Mouse (Mus musculus): ENCODE measurements at regions not wholly inside any gene's neighbourhood (a gene's known extent, or its start where the extent isn't known, plus 50 kb on each side); places are given as distances from the start of the nearest gene placed in this dataset.
"Not testable (repeated sequence)": the region's sequence is repeated elsewhere in the genome, so short reads cannot be mapped to it uniquely, and the experiment has no call there.

GRCm38 (mm10) chr9:116429061-116429460, 253.9 kb upstream of the Tgfbr2 start:
- TF ChIP-seq POLR2A (IDR thresholded peaks at IDR 0.05; ENCODE audit: borderline replicate concordance, low read depth, low read length) = no peak
- no peak for TF ChIP-seq CTCF (IDR thresholded peaks at IDR 0.05; ENCODE audit: low read depth, low read length)
- Histone ChIP-seq H3K4me3 (ENCODE audit: insufficient read depth, low read length) (no peak overlapping the region), H3K27ac (ENCODE audit: insufficient read depth, low read depth, low read length) (no peak overlapping the region), H3K4me1 (ENCODE audit: control insufficient read depth, insufficient read depth, low read length) (no peaks in the 10 kb centered on the region)

- Histone ChIP-seq H3K4me1 (ENCODE audit: control insufficient read depth, insufficient read depth, low read length) (no peaks in the 10 kb centered on the region), H3K4me3 (ENCODE audit: insufficient read depth, low read length) (no peak overlapping the region), H3K27ac (ENCODE audit: insufficient read depth, low read depth, low read length) (no peak overlapping the region)
- TF ChIP-seq POLR2A (IDR thresholded peaks at IDR 0.05; ENCODE audit: borderline replicate concordance, low read depth, low read length) = no peak
- TF ChIP-seq CTCF (IDR thresholded peaks at IDR 0.05; ENCODE audit: low read depth, low read length) = no peak
These were observed 253.3 kb upstream of the Tgfbr2 start for GRCm38 (mm10) chr9:116428475-116428874.

- no peaks in the 10 kb centered on the region for H3K4me1 ChIP-seq (ENCODE audit: control insufficient read depth, insufficient read depth, low read length)
- H3K4me3 ChIP-seq (ENCODE audit: insufficient read depth, low read length) = no peak overlapping the region
- no peak overlapping the region for H3K27ac ChIP-seq (ENCODE audit: insufficient read depth, low read depth, low read length)
- TF ChIP-seq CTCF (IDR thresholded peaks at IDR 0.05; ENCODE audit: low read depth, low read length) = no peak
- no peak for TF ChIP-seq POLR2A (IDR thresholded peaks at IDR 0.05; ENCODE audit: borderline replicate concordance, low read depth, low read length)
These were observed 252.1 kb upstream of the Tgfbr2 start for GRCm38 (mm10) chr9:116427278-116427677.

GRCm38 (mm10) chr9:116426269-116426999, 251.3 kb upstream of the Tgfbr2 start:
- TF ChIP-seq CTCF (IDR thresholded peaks at IDR 0.05; ENCODE audit: low read depth, low read length) (peak; percentile 81), POLR2A (IDR thresholded peaks at IDR 0.05; ENCODE audit: borderline replicate concordance, low read depth, low read length) (no peak)
- Histone ChIP-seq H3K4me1 (ENCODE audit: control insufficient read depth, insufficient read depth, low read length) (no peaks in the 10 kb centered on the region), H3K4me3 (ENCODE audit: insufficient read depth, low read length) (no peak overlapping the region), H3K27ac (ENCODE audit: insufficient read depth, low read depth, low read length) (no peak overlapping the region)

GRCm38 (mm10) chr9:116425400-116425799, 250.2 kb upstream of the Tgfbr2 start:
- not testable (repeated sequence) for H3K4me1 ChIP-seq (ENCODE audit: control insufficient read depth, insufficient read depth, low read length); H3K27ac ChIP-seq (ENCODE audit: insufficient read depth, low read depth, low read length); H3K4me3 ChIP-seq (ENCODE audit: insufficient read depth, low read length)

- Histone ChIP-seq H3K4me3 (ENCODE audit: insufficient read depth, low read length) (no peak overlapping the region), H3K4me1 (ENCODE audit: control insufficient read depth, insufficient read depth, low read length) (no peaks in the 10 kb centered on the region), H3K27ac (ENCODE audit: insufficient read depth, low read depth, low read length) (no peak overlapping the region)
- TF ChIP-seq CTCF (IDR thresholded peaks at IDR 0.05; ENCODE audit: low read depth, low read length) = no peak
- TF ChIP-seq POLR2A (IDR thresholded peaks at IDR 0.05; ENCODE audit: borderline replicate concordance, low read depth, low read length) = no peak
These were observed 239.9 kb upstream of the Tgfbr2 start for GRCm38 (mm10) chr9:116415021-116415420.

GRCm38 (mm10) chr9:116411067-116411466, 235.9 kb upstream of the Tgfbr2 start:
- no peak overlapping the region for H3K4me3 ChIP-seq (ENCODE audit: insufficient read depth, low read length)
- H3K27ac ChIP-seq (ENCODE audit: insufficient read depth, low read depth, low read length) = no peak overlapping the region
- no peaks in the 10 kb centered on the region for H3K4me1 ChIP-seq (ENCODE audit: control insufficient read depth, insufficient read depth, low read length)
- TF ChIP-seq POLR2A (IDR thresholded peaks at IDR 0.05; ENCODE audit: borderline replicate concordance, low read depth, low read length) (no peak), CTCF (IDR thresholded peaks at IDR 0.05; ENCODE audit: low read depth, low read length) (no peak)

- no peaks in the 10 kb centered on the region for H3K4me1 ChIP-seq (ENCODE audit: control insufficient read depth, insufficient read depth, low read length)
- H3K4me3 ChIP-seq (ENCODE audit: insufficient read depth, low read length) = no peak overlapping the region
- no peak overlapping the region for H3K27ac ChIP-seq (ENCODE audit: insufficient read depth, low read depth, low read length)
- TF ChIP-seq CTCF (IDR thresholded peaks at IDR 0.05; ENCODE audit: low read depth, low read length) (no peak), POLR2A (IDR thresholded peaks at IDR 0.05; ENCODE audit: borderline replicate concordance, low read depth, low read length) (no peak)
These were observed 235.3 kb upstream of the Tgfbr2 start for GRCm38 (mm10) chr9:116410461-116410860.

GRCm38 (mm10) chr9:116408116-116408515, 233.0 kb upstream of the Tgfbr2 start:
- H3K4me3 ChIP-seq (ENCODE audit: insufficient read depth, low read length) = no peak overlapping the region
- H3K27ac ChIP-seq (ENCODE audit: insufficient read depth, low read depth, low read length) = no peak overlapping the region
- no peaks in the 10 kb centered on the region for H3K4me1 ChIP-seq (ENCODE audit: control insufficient read depth, insufficient read depth, low read length)
- no peak for TF ChIP-seq POLR2A (IDR thresholded peaks at IDR 0.05; ENCODE audit: borderline replicate concordance, low read depth, low read length)
- TF ChIP-seq CTCF (IDR thresholded peaks at IDR 0.05; ENCODE audit: low read depth, low read length) = no peak

GRCm38 (mm10) chr9:116405051-116405450, 229.9 kb upstream of the Tgfbr2 start:
- Histone ChIP-seq H3K4me1 (ENCODE audit: control insufficient read depth, insufficient read depth, low read length) (no peaks in the 10 kb centered on the region), H3K27ac (ENCODE audit: insufficient read depth, low read depth, low read length) (no peak overlapping the region), H3K4me3 (ENCODE audit: insufficient read depth, low read length) (no peak overlapping the region)
- TF ChIP-seq POLR2A (IDR thresholded peaks at IDR 0.05; ENCODE audit: borderline replicate concordance, low read depth, low read length) (no peak), CTCF (IDR thresholded peaks at IDR 0.05; ENCODE audit: low read depth, low read length) (no peak)

GRCm38 (mm10) chr9:116401821-116402220, 226.7 kb upstream of the Tgfbr2 start:
- H3K27ac ChIP-seq (ENCODE audit: insufficient read depth, low read depth, low read length) = no peak overlapping the region
- no peak for TF ChIP-seq CTCF (IDR thresholded peaks at IDR 0.05; ENCODE audit: low read depth, low read length)
- TF ChIP-seq POLR2A (IDR thresholded peaks at IDR 0.05; ENCODE audit: borderline replicate concordance, low read depth, low read length) = no peak
- H3K4me1 ChIP-seq (ENCODE audit: control insufficient read depth, insufficient read depth, low read length) = no peaks in the 10 kb centered on the region
- no peak overlapping the region for H3K4me3 ChIP-seq (ENCODE audit: insufficient read depth, low read length)
